Mouse (Mus musculus) lung, postnatal 10 days (tissue): Measurements from ENCODE around the gene Fzr1.

Experiments
- DNase-seq: peaks from one replicate; pipeline ENCODE4 v3.0.0; 2021

Fzr1 gene

DNA sequence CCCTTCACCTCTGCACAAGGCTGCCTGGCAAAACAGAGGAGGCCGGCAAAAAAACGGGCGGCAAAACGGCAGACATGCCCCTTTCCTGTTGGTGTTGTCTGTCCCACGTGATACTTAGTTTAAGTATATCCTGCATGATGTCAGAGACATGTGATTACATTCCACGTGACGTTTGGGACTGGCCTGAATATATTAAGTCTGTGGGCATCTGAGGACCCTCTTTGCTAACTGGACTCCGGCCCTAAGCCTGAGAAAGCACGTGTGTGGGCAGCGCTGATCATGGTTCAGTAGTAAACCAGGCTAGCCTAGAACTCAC, 22.8 kb upstream of the Fzr1 start:
- DNase-seq: no peak

DNA sequence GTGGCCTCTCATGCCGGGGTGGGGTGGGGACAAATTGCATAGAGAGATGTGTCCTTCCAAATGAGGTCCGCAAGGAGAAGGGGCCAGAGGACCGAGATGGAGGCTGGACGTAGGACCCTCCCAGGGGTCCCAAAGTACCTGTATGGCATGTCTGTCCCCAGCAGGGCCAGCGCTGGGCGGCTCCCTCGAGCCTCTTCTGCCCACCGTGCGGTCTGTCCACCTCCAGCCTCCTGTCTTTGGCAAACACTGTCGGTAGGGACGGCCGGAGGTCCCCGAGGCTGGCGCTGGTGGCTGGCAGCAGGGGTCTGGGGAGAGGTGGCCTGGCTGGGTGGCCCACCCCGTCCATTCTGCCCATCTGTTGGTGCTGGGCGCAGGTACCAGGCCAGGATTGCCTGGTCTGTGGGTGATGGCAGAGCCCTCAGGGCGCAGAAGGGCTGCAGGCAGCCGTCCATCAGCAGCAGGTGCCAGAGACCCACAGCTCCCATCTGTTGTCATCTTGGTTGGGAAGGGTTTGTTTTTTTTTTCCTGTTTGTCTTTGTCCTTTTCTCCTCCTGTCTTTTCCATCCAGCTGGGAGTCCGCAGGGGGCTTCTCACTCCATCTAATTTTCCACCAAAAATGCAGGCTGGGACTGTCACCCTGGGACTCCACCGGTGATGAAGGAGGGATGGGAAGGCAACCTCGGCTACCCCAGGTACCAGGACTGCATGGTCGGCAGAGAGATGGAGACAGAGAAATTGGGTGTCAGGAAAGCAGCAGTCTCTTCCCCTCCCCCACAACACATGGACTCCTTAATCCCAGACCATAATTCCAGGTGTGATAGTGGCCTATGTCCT, 22.3 kb upstream of the Fzr1 start:
- DNase-seq: no peak

GRCm38 (mm10) chr10:81399798-81400308, 21.5 kb upstream of the Fzr1 start:
- DNase-seq: no peak

DNA sequence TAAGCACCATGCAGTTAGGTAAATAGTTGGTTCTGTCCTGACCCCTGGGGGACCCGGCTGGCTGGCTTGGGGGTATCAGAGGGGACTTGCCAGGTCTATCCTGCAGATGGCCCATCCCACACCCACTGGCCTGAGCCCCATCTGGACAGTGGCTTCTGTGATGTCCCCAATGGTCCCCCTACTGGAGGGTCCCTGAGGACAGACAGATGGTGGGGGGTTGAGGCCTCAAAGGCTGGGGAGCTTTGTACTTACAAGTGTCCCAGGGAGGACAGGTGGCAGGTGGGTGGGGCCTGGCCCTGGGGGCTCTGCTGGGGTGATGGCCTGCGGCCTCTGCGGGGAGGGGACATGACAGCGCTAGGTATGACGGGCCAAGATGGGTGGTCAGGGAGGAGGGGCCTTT, 21.0 kb upstream of the Fzr1 start:
- no peak for DNase-seq

- DNase-seq: no peak
Measured at GRCm38 (mm10) chr10:81396749-81397148, 18.4 kb upstream of the Fzr1 start.

- DNase-seq: no peak
Measured at GRCm38 (mm10) chr10:81395865-81396264, 17.5 kb upstream of the Fzr1 start.

GRCm38 (mm10) chr10:81395127-81395526, 16.8 kb upstream of the Fzr1 start:
- peak; percentile 85 for DNase-seq

DNA sequence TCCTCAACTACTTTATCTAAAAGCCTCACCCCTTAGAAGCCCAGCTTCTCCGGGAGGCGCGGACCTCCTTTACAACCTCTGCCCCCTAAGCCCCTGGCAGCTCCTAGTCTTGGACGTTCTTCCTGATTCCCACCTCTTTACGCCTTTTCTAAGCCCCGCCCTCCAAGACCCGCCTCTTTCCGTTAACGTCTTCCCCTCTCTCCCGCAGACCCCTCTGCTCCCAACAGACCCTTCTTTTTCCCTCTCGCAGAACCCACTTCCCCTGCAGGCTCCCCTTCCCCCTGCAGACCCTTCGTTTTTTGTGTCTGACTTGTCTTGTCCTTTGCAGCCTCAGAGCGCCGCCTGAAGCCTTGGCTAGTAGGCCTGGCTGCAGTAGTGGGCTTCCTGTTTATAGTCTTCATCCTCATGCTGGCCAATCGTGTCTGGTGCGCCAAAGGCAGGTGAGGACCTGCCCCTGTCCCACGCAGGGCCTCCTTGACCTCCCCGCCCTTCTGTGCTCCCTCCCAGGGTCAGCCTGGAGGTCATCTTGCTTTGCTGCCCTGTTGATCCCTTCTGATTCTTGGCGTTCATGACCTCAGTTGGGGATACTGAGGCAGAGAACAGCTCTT, 15.2 kb upstream of the Fzr1 start:
- peak; percentile 68 for DNase-seq

- DNase-seq: no peak
Measured at GRCm38 (mm10) chr10:81392781-81393185, 14.5 kb upstream of the Fzr1 start, which contains the start of gene Smim24. Gene Smim24, plus strand, starts transcription at chr10:81393051.

- no peak for DNase-seq
Measured at GRCm38 (mm10) chr10:81392270-81392669, 14.0 kb upstream of the Fzr1 start.

GRCm38 (mm10) chr10:81390678-81390965, 12.3 kb upstream of the Fzr1 start:
- DNase-seq: no peak

GRCm38 (mm10) chr10:81389801-81390677, 11.7 kb upstream of the Fzr1 start:
- DNase-seq: peak; percentile 88

GRCm38 (mm10) chr10:81389373-81389772, 11.1 kb upstream of the Fzr1 start:
- DNase-seq: peak; percentile 67

GRCm38 (mm10) chr10:81388505-81389055, 10.3 kb upstream of the Fzr1 start, which contains the start of gene Gm48552:
Gene Gm48552, plus strand, starts transcription at chr10:81389005.
- no peak for DNase-seq

- DNase-seq: no peak
Measured at GRCm38 (mm10) chr10:81387716-81388115, 9.4 kb upstream of the Fzr1 start.

DNA sequence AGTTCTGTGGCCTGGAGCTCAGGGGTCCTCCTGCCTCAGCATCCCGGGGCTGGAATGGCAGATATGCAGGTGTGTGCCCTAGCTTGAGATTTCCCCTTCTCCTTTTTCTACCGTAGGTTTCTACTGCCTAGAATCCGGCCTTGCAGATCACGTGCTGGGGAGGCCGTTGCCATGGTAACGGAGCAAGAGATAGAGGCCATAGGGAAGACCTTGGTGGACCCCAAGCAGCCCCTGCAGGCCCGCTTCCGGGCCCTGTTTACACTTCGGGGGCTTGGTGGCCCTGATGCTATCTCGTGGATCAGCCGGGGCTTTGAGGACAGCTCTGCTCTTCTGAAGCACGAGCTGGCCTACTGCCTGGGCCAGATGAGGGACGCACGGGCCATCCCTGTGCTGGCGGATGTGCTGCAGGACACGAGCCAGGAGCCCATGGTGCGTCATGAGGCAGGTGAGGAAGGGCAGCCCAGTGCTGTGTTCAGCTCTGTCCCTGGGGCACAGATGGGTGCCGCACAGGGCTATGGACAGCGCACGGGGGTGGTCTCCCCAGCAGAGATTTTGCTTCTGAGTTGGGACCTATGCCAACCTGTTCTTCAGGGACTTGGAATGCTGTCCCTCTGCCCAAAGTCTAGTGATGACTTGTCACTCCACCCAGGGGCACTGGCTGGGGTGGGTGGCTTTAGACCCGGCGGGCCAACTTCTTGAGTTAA, 7.4 kb upstream of the Fzr1 start:
- no peak for DNase-seq

- no peak for DNase-seq
Measured at GRCm38 (mm10) chr10:81384605-81384982, 6.3 kb upstream of the Fzr1 start.

DNA sequence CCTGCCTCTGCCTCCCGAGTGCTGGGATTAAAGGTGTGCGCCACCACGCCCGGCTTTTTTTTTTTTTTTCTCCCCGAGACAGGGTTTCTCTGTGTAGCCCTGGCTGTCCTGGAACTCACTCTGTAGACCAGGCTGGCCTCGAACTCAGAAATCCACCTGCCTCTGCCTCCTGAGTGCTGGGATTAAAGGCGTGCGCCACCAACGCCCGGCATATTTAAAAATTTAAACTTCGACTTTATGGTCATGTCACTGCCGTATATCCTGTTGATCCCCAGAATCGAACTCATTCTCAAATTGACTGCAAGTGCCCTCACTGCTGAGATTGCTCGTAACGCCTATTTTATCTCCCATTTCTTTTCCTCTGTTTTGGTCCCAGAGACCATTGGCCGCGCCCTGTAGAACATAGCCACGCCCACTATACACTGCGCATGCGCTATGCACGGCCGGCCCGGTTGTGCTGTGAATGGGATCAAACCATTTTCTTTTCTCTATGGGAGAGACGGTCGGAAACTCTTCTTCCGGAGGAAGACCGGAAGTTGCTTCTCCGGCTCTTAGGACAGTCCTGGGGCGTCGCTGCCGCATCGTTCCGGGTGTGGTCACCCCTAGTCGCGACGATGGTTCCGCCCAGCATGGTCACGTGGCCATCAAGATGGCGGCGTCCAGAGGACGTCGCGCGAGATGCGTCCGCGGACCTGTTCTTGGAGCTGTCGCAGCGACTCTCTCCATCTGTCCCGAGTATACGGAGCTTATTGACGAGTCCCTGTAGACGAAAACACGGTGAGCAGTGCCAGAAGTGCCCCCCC, 5.7 kb upstream of the Fzr1 start, which contains the start of the genes Dohh and Gm48551:
TSS of gene Dohh (plus strand) at position 627 of the 803 bp plus-strand sequence.
TSS of gene Gm48551 (plus strand) at position 665 of the 803 bp plus-strand sequence.
- DNase-seq: peak; percentile 100

DNA sequence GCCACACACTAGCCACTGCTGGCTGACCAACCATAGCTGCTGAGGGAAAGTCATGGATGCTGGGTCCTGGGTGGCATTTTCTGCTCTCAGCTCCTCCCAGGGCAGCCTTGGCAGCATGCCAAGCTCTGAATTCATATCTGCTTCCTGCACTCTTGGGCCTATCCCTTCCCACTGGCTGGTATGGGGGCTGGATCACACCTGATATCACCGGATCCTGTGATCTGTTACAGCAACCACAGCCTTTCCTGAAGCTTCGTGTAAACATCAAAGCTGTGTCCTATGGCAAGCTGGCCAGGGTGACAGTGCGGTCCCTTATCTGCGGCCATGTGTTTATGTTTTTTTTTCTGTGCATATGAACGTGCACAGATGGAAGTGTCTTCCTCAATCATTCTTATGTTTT, 3.7 kb upstream of the Fzr1 start:
- peak; percentile 77 for DNase-seq

- no peak for DNase-seq
Measured at GRCm38 (mm10) chr10:81379809-81380378, 1.6 kb upstream of the Fzr1 start.

GRCm38 (mm10) chr10:81379183-81379553, 852 bp upstream of the Fzr1 start:
- no peak for DNase-seq
